Mouse (Mus musculus) intestine, postnatal 0 days (tissue): ENCODE measurements around the gene Pik3r5. TPM values are rescaled to one million over a fixed set of nuclear protein-coding genes. Genes with fewer than 3 reads are reported as not detected.

ENCODE experiments used
- ATAC-seq: fragments of 200-750 bp; cut with Nextera tagmentation; 2 replicates; pipeline ENCODE4 v1.8.0; 2017; ENCODE audit warnings: mild to moderate bottlenecking, moderate TSS enrichment, moderate library complexity
- H3K27ac ChIP-seq: fragments of 300-500 bp; sonication (generic); 2 replicates; pipeline ENCODE4 v1.5.1; 2014; ENCODE audit warnings: mild to moderate bottlenecking, low read depth, low read length, moderate library complexity
- H3K27me3 ChIP-seq: fragments of 300-500 bp; sonication (generic); replicated peaks from 2 replicates; pipeline ENCODE4 v1.6.1; 2014; ENCODE audit warnings: low read length, mixed read lengths; ENCODE audit not compliant: control insufficient read depth, insufficient read depth
- H3K36me3 ChIP-seq: fragments of 300-500 bp; sonication (generic); 2 replicates; pipeline ENCODE4 v1.6.1; 2014; ENCODE audit warnings: mild to moderate bottlenecking, moderate library complexity; ENCODE audit not compliant: control insufficient read depth, insufficient read depth
- H3K4me1 ChIP-seq: fragments of 300-500 bp; sonication (generic); replicated peaks from 2 replicates; pipeline ENCODE4 v1.6.1; 2014; ENCODE audit warnings: antibody characterized with exemption, low read length, mixed read lengths; ENCODE audit not compliant: control insufficient read depth, insufficient read depth
- H3K4me2 ChIP-seq: fragments of 300-500 bp; sonication (generic); replicated peaks from 2 replicates; pipeline ENCODE4 v1.6.1; 2014; ENCODE audit warnings: low read depth, mild to moderate bottlenecking, moderate library complexity
- H3K4me3 ChIP-seq: fragments of 300-500 bp; sonication (generic); 2 replicates; pipeline ENCODE4 v1.5.1; 2014; ENCODE audit warnings: low read depth, low read length
- H3K9ac ChIP-seq: fragments of 300-500 bp; sonication (generic); 2 replicates; pipeline ENCODE4 v1.6.1; 2014; ENCODE audit warnings: mild to moderate bottlenecking, low read depth, low read length
- H3K9me3 ChIP-seq: fragments of 300-500 bp; sonication (generic); 2 replicates; pipeline ENCODE4 v1.6.1; 2016; ENCODE audit warnings: mixed run types; ENCODE audit not compliant: control insufficient read depth
- CTCF ChIP-seq: sonication (generic); IDR thresholded peaks from 2 replicates; pipeline ENCODE4 v1.5.1; 2016; ENCODE audit warnings: low read depth, mild to moderate bottlenecking, control low read depth, antibody characterized with exemption, moderate library complexity
- WGBS: fragments of 180-500 bp; shearing (Covaris S2); extraction: QIAGEN DNeasy Blood & Tissue Kit; methylation state at CpG from one replicate; pipeline ENCODE4 v1.1.7; 2014; 5-methylcytosine and 5-hydroxymethylcytosine counted together
- polyA plus RNA-seq: library from polyadenylated mRNA; unstranded; fragments of >200 nt; fragmentation: Nextera tagmentation; extraction: Ambion mirVana; gene quantifications from 2 replicates; pipeline ENCODE4 v1.2.1, GENCODE M21; 2015

Gene Pik3r5
- polyA plus RNA-seq, 1 experiment from 2014 or later: 0.35 TPM

GRCm38 (mm10) chr11:68400021-68400671 is 31.8 kb upstream of the Pik3r5 start:
- Histone ChIP-seq H3K4me1 (no peaks in the 10 kb centered on the region), H3K4me2 (peak overlapping the region; percentile 83), H3K9ac (no peak overlapping the region), H3K4me3 (peak overlapping the region; percentile 47), H3K27me3 (peaks cover 57% of the 10 kb centered on the region), H3K27ac (no peak overlapping the region), H3K36me3 (no peaks in the 10 kb centered on the region), H3K9me3 (no peaks in the 10 kb centered on the region)
- under 1% methylated on average over 55 of the region's 57 CpGs for WGBS
- TF ChIP-seq CTCF: peak; percentile 60
- ATAC-seq: no peak

GRCm38 (mm10) chr11:68400727-68401219 is 31.1 kb upstream of the Pik3r5 start, which contains the start of gene Ntn1:
Gene Ntn1, minus strand, starts transcription at chr11:68400823.
- no peak for TF ChIP-seq CTCF
- peak within 1 kb of the TSS; percentile 47 for H3K4me3 ChIP-seq
- H3K9ac ChIP-seq: no peak within 1 kb of the TSS
- H3K36me3 ChIP-seq: no peaks in the 10 kb centered on the region
- no peaks in the 10 kb centered on the region for H3K9me3 ChIP-seq
- no peaks in the 10 kb centered on the region for H3K4me1 ChIP-seq
- WGBS: 15% methylated on average over 11 of the region's 11 CpGs
- H3K27ac ChIP-seq: no peak within 1 kb of the TSS
- H3K27me3 ChIP-seq: peaks cover 54% of the 10 kb centered on the region
- peak within 1 kb of the TSS; percentile 83 for H3K4me2 ChIP-seq
- ATAC-seq: no peak

GRCm38 (mm10) chr11:68401428-68401827 is 30.5 kb upstream of the Pik3r5 start:
- H3K9me3 ChIP-seq: no peaks in the 10 kb centered on the region
- peaks cover 51% of the 10 kb centered on the region for H3K27me3 ChIP-seq
- H3K4me1 ChIP-seq: no peaks in the 10 kb centered on the region
- no peaks in the 10 kb centered on the region for H3K36me3 ChIP-seq
- no peak for TF ChIP-seq CTCF
- H3K9ac ChIP-seq: no peak overlapping the region
- ATAC-seq: no peak
- H3K4me3 ChIP-seq: no peak overlapping the region
- no peak overlapping the region for H3K27ac ChIP-seq
- WGBS: 32% methylated on average over 5 of the region's 5 CpGs
- H3K4me2 ChIP-seq: no peak overlapping the region

- Histone ChIP-seq H3K27me3 (peaks cover 25% of the 10 kb centered on the region), H3K4me1 (no peaks in the 10 kb centered on the region), H3K9ac (no peak overlapping the region), H3K9me3 (no peaks in the 10 kb centered on the region), H3K4me3 (no peak overlapping the region), H3K4me2 (no peak overlapping the region), H3K36me3 (no peaks in the 10 kb centered on the region), H3K27ac (no peak overlapping the region)
- no peak for ATAC-seq
- peak; percentile 58 for TF ChIP-seq CTCF
- 60% methylated on average over 4 of the region's 4 CpGs for whole genome bisulfite sequencing
These were observed 27.7 kb upstream of the Pik3r5 start for GRCm38 (mm10) chr11:68404185-68404584.

GRCm38 (mm10) chr11:68405576-68405975 is 26.3 kb upstream of the Pik3r5 start:
- no peak for ATAC-seq
- Histone ChIP-seq H3K27me3 (peaks cover 11% of the 10 kb centered on the region), H3K27ac (no peak overlapping the region), H3K4me1 (no peaks in the 10 kb centered on the region), H3K36me3 (no peaks in the 10 kb centered on the region), H3K4me2 (no peak overlapping the region), H3K4me3 (no peak overlapping the region), H3K9ac (no peak overlapping the region), H3K9me3 (no peaks in the 10 kb centered on the region)
- WGBS: 79% methylated on average over 8 of the region's 8 CpGs
- no peak for TF ChIP-seq CTCF

GRCm38 (mm10) chr11:68407266-68407926 is 24.5 kb upstream of the Pik3r5 start:
- no peak overlapping the region for H3K9ac ChIP-seq
- TF ChIP-seq CTCF: no peak
- no peak for ATAC-seq
- no peaks in the 10 kb centered on the region for H3K4me1 ChIP-seq
- H3K4me2 ChIP-seq: no peak overlapping the region
- no peak overlapping the region for H3K27ac ChIP-seq
- H3K36me3 ChIP-seq: no peaks in the 10 kb centered on the region
- 69% methylated on average over 10 of the region's 11 CpGs for WGBS
- no peak overlapping the region for H3K4me3 ChIP-seq
- no peaks in the 10 kb centered on the region for H3K9me3 ChIP-seq
- H3K27me3 ChIP-seq: 0 out of 2 replicates have a peak, but pooled peaks cover 2% of the 10 kb centered on the region
